Mouse (Mus musculus) liver, embryonic 14.5 days (tissue): ENCODE results near the gene Mad2l1bp.
A peak's percentile ranks its signal among the peaks of the same experiment; 100 is the strongest.

Experiments
- CTCF ChIP-seq: IDR thresholded peaks from 2 replicates; pipeline ENCODE4 v1.5.1; 2016; ENCODE audit warnings: antibody characterized with exemption, low read depth, control low read depth
- EP300 ChIP-seq: IDR thresholded peaks from 2 replicates; pipeline ENCODE4 v1.6.1; 2016; ENCODE audit warnings: antibody characterized with exemption, low read depth

- TF ChIP-seq CTCF (no peak), EP300 (peak; percentile 94)
Observed at GRCm38 (mm10) chr17:46159236-46159635, 5.9 kb upstream of the Mad2l1bp start.
